Mouse (Mus musculus): ENCODE measurements around the gene Eif2ak4.

DNA sequence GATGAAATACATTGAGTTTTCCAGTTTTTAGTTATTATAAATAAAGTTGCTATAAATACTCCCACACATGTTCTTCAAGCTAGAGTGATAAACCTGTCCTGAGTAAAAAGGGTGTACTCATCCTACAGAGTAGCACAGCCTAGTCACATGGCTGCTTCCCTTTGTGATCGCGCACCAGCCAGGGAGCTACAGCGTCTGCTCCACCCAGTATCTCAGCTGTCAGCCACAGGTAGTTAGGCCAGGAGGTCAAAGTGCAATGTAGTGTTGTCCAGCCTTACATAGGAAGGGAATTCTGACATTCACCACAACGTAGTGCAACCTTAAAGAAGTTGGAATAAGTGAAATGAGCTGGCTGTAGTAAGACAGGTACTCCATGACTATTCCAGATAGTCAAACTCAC is 17.1 kb downstream of the Eif2ak4 start:
- TF ChIP-seq POLR2A (IDR thresholded peaks at IDR 0.05; ENCODE audit: borderline replicate concordance, control insufficient read depth, low read depth, low read length) (no peak), CTCF (IDR thresholded peaks at IDR 0.05; ENCODE audit: control insufficient read depth, insufficient read depth, low read length) (no peak)
